Mouse (Mus musculus) v-Abl transformed pro-B cells (cell line): ENCODE results near the gene Aatf.

Experiments
- in situ Hi-C, 2 experiments: fragments of 400-800 bp; cut with MboI; formaldehyde crosslinking; loops; one replicate each; pipeline ENCODE4 v1.15.1; 2025; ENCODE audit not compliant: unreplicated experiment in 2 of 2

Gene Aatf

GRCm38 (mm10) chr11:84522577-84523320 is 9.4 kb upstream of the Aatf start:
- in situ Hi-C loops = no loop called here

- in situ Hi-C loops = no loop called here
Observed at GRCm38 (mm10) chr11:84521751-84522299, 8.5 kb upstream of the Aatf start.

GRCm38 (mm10) chr11:84521071-84521390 is 7.7 kb upstream of the Aatf start:
- in situ Hi-C loops = no loop called here

GRCm38 (mm10) chr11:84520269-84521070 is 7.1 kb upstream of the Aatf start:
- in situ Hi-C loops = no loop called here

GRCm38 (mm10) chr11:84519576-84520268 is 6.4 kb upstream of the Aatf start:
- in situ Hi-C loops = no loop called here

GRCm38 (mm10) chr11:84519036-84519435 is 5.7 kb upstream of the Aatf start:
- in situ Hi-C loops = no loop called here

GRCm38 (mm10) chr11:84518261-84518660 is 4.9 kb upstream of the Aatf start:
- in situ Hi-C loops = no loop called here

- in situ Hi-C loops = no loop called here
Observed at GRCm38 (mm10) chr11:84517431-84517830, 4.1 kb upstream of the Aatf start.

GRCm38 (mm10) chr11:84516501-84517240 is 3.3 kb upstream of the Aatf start:
- in situ Hi-C loops = no loop called here

- in situ Hi-C loops = no loop called here
Observed at GRCm38 (mm10) chr11:84512031-84512430, 1.3 kb downstream of the Aatf start.

- in situ Hi-C loops = no loop called here
Observed at GRCm38 (mm10) chr11:84504296-84504695, 9.0 kb downstream of the Aatf start.

- in situ Hi-C loops = no loop called here
Observed at GRCm38 (mm10) chr11:84497944-84498343, 15.4 kb downstream of the Aatf start.

- in situ Hi-C loops = no loop called here
Observed at GRCm38 (mm10) chr11:84496901-84497300, 16.4 kb downstream of the Aatf start.

GRCm38 (mm10) chr11:84495774-84496173 is 17.5 kb downstream of the Aatf start:
- in situ Hi-C loops = no loop called here

GRCm38 (mm10) chr11:84481661-84482060 is 31.7 kb downstream of the Aatf start:
- in situ Hi-C loops = no loop called here

- in situ Hi-C loops = no loop called here
Observed at GRCm38 (mm10) chr11:84480451-84480850, 32.9 kb downstream of the Aatf start.

- in situ Hi-C loops = no loop called here
Observed at GRCm38 (mm10) chr11:84476641-84477040, 36.7 kb downstream of the Aatf start.

GRCm38 (mm10) chr11:84475991-84476390 is 37.3 kb downstream of the Aatf start:
- in situ Hi-C loops = no loop called here

- in situ Hi-C loops = no loop called here
Observed at GRCm38 (mm10) chr11:84473093-84473667, 40.1 kb downstream of the Aatf start.

GRCm38 (mm10) chr11:84464571-84464970 is 48.8 kb downstream of the Aatf start:
- in situ Hi-C loops = no loop called here
